Mouse (Mus musculus) central nervous system, embryonic 14 days (tissue): ENCODE data around the gene Ovol3. TPM values are rescaled to one million over a fixed set of nuclear protein-coding genes. Genes with fewer than 3 reads are reported as not detected.

ENCODE experiments used
- polyA plus RNA-seq: library from polyadenylated mRNA; depleted of rRNA; stranded (reverse); fragments of >200 nt; gene quantifications from 2 replicates; pipeline ENCODE4 v1.2.3, GENCODE M21; 2012; rRNA removed

The Ovol3 gene
- polyA plus RNA-seq = 0.12 and 0.14 TPM in 2 replicates

DNA sequence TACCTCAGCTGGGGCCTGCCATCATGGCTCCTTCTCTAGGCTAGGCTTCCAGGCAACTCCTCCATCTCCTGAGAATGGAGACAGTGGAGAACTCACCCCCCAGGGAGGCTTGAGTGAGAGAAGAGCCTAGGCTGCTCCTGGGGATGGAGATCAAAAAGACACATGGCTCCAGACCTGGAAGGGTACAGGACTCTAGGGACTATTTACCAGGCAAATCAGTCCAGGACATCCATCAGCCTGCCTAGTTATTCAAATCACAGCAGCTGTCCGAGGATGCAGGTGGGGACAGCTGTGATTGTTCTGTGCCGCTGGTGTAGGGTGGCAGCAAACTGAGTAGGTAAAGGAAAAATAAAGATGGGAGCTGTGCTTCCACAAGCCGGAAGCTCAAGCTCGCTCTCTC is at the start of gene Ovol3:
TSS of gene Ovol3 (minus strand) at position 101 of the 400 bp plus-strand sequence.

DNA sequence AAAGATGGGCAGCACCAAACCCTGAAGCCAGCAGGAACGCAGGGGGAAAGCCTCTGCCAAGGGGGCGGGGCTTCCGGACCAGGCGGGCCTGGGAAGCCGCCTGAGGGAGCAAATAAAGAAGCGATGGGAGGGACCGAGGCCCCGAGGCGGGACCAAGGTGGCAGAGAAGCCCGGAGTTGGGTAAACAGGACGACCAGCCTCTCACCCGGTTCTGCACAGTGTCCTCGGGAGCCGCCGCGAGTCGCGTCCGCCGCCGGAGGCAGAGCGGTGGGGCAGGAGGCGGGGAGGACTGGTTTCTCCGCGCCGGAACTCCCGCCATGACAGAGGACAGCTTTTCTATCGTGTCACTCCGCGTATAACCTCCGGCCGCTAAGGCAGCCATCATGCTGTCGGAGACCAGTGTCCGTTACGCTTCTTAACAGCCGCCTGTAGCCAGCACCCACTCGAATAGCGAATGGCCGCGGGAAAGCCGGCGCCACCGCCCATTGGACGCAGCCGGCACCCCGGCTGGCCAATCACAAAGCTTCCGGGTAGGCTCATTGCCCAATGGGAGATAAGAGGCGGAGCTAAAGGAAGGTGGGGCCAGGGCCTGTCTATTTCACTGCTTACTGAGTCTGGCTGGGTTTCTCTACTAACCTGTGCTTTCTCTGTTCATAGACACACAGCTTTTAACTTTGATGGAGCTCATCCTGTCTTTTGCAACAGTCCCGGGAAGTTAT is 44.6 kb upstream of the Ovol3 start, which contains the start of the genes Thap8 and Wdr62:
TSS of gene Thap8 (plus strand) at position 144 of the 719 bp plus-strand sequence.
TSS of gene Wdr62 (minus strand) at position 469 of the 719 bp plus-strand sequence.

DNA sequence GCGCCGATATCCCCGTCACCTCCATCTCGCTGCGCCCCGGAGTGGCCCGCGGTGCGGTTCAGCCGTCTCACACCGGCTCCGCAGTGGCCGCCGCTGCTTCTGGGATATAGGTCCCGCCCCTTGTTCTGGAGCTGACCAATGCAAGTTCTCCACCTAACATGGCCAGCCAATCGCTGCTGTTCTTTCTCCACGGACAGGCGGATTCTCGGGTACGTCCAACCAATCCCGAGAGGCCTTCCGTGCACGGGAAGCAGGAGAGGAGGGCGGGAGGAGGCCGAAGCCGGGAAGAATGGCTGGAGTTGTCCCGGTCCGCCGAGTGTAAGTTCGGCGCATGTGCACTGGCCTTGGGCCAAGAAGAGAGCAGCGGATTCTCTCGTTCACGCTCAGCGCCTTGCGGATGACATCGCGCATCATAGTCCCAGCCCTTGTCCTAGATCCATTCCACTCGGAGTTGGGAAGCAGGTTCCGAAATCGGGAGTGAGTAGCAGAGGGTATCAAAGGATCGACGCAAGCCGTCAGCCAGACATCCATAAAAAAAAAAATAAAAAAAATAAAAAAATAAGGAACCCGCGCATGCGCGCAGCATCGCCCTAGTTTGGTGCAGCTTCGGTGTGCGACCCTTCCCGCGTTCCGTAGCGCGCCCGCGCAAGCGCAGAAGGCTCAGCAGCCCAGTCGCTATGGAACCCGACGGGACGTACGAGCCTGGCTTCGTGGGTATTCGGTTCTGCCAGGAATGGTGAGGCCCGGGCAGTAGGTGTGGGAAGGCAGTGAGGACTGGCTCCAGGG is 3.7 kb downstream of the Ovol3 start, which contains the start of the genes Polr2i and Tbcb:
TSS of gene Polr2i (plus strand) at position 280 of the 786 bp plus-strand sequence.
TSS of gene Tbcb (minus strand) at position 604 of the 786 bp plus-strand sequence.

GRCm38 (mm10) chr7:30198481-30198971 is 37.0 kb downstream of the Ovol3 start, which contains the start of gene Capns1:
TSS of gene Capns1 (minus strand) at chr7:30198811.

DNA sequence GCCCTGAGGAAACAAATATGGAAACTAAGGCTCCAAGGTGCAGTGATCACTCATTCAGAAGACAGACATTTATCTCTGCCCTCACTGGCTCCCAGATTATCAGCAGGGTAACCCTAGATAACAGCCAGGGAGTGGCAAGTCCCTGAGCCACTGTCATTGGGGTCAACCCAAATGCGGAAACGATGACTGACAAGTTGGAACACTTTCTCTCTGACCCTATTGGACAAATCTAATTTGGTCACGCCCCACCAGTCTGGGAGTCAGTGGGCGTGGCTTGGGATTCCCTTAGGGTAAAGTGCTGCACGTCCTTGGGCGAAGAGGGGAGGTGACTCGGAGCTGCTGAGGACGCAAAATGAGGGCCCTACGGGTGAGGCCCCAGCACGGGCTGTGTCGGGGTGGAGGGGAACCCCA is 51.6 kb downstream of the Ovol3 start, which contains the start of gene Cox7a1:
TSS of gene Cox7a1 (plus strand) at position 266 of the 411 bp plus-strand sequence.

Other genes starting within 250 kb of the Ovol3 start
- 11.1 and 12.6 TPM in 2 replicates for gene Zfp14, start 184.3 kb downstream of the Ovol3 start, polyA plus RNA-seq
- 4.7 and 5.0 TPM in 2 replicates for gene Zfp82, start 162.8 kb downstream of the Ovol3 start, polyA plus RNA-seq
- 0.91 and 1.6 TPM in 2 replicates for gene Gm26920, start 145.3 kb downstream of the Ovol3 start, polyA plus RNA-seq
- gene Zfp566, start 145.2 kb downstream of the Ovol3 start, polyA plus RNA-seq = 11.5 and 12.7 TPM in 2 replicates
- 54.6 and 58.2 TPM in 2 replicates for gene Zfp260, start 140.9 kb downstream of the Ovol3 start, polyA plus RNA-seq
- gene Zfp382, start 113.8 kb downstream of the Ovol3 start, polyA plus RNA-seq = 7.0 and 9.3 TPM in 2 replicates
- gene Zfp146, start 66.0 kb downstream of the Ovol3 start, polyA plus RNA-seq = 89.7 and 96.2 TPM in 2 replicates
- 1.9 and 4.1 TPM in 2 replicates for gene Cox7a1, start 51.6 kb downstream of the Ovol3 start, polyA plus RNA-seq
- gene Capns1, start 36.9 kb downstream of the Ovol3 start, polyA plus RNA-seq = 273 and 310 TPM in 2 replicates
- gene Polr2i, start 3.8 kb downstream of the Ovol3 start, polyA plus RNA-seq = 269 and 294 TPM in 2 replicates
- gene Tbcb, start 3.5 kb downstream of the Ovol3 start, polyA plus RNA-seq = 193 and 204 TPM in 2 replicates
- 0.13 and 0.17 TPM in 2 replicates for gene Thap8, start 44.4 kb upstream of the Ovol3 start, polyA plus RNA-seq
- 18.4 and 23.7 TPM in 2 replicates for gene Wdr62, start 44.7 kb upstream of the Ovol3 start, polyA plus RNA-seq
- gene Clip3, start 56.0 kb upstream of the Ovol3 start, polyA plus RNA-seq = 205 and 218 TPM in 2 replicates
- 139 and 146 TPM in 2 replicates for gene Alkbh6, start 73.0 kb upstream of the Ovol3 start, polyA plus RNA-seq
- 31.1 and 59.8 TPM in 2 replicates for gene Syne4, start 79.1 kb upstream of the Ovol3 start, polyA plus RNA-seq
- gene E130208F15Rik, start 86.0 kb upstream of the Ovol3 start, polyA plus RNA-seq = 0.53 and 0.69 TPM in 2 replicates
- 21.2 and 23.7 TPM in 2 replicates for gene Sdhaf1, start 88.2 kb upstream of the Ovol3 start, polyA plus RNA-seq
- gene Lrfn3, start 127.0 kb upstream of the Ovol3 start, polyA plus RNA-seq = 21.5 and 22.5 TPM in 2 replicates
- 28.6 and 28.9 TPM in 2 replicates for gene Tyrobp, start 178.0 kb upstream of the Ovol3 start, polyA plus RNA-seq
- gene Hcst, start 184.1 kb upstream of the Ovol3 start, polyA plus RNA-seq = 0.79 and 0.81 TPM in 2 replicates
- gene Nfkbid, start 186.0 kb upstream of the Ovol3 start, polyA plus RNA-seq = 2.7 TPM in 2 replicates
- gene Aplp1, start 209.8 kb upstream of the Ovol3 start, polyA plus RNA-seq = 419 and 440 TPM in 2 replicates
- gene Kirrel2, start 222.0 kb upstream of the Ovol3 start, polyA plus RNA-seq = 1.2 and 1.9 TPM in 2 replicates
- 1.2 and 2.2 TPM in 2 replicates for gene Nphs1, start 222.6 kb upstream of the Ovol3 start, polyA plus RNA-seq